Mouse (Mus musculus) hindbrain, embryonic 12.5 days (tissue): ENCODE results near the gene Rftn1. TPM values are rescaled to one million over a fixed set of nuclear protein-coding genes. Genes with fewer than 3 reads are reported as not detected.
"Not testable (repeated sequence)": the region's sequence is repeated elsewhere in the genome, so short reads cannot be mapped to it uniquely, and the experiment has no call there.

Source experiments
- ATAC-seq: fragments of 200-750 bp; cut with Nextera tagmentation; 2 replicates; pipeline ENCODE4 v1.8.0; 2017; ENCODE audit warnings: moderate TSS enrichment; ENCODE audit not compliant: low FRiP score
- H3K27ac ChIP-seq: fragments of 300-500 bp; sonication (generic); 2 replicates; pipeline ENCODE4 v1.5.1; 2016; ENCODE audit warnings: mild to moderate bottlenecking
- H3K27me3 ChIP-seq: fragments of 300-500 bp; sonication (generic); 2 replicates; pipeline ENCODE4 v1.6.1; 2016; ENCODE audit warnings: mild to moderate bottlenecking
- H3K36me3 ChIP-seq: fragments of 300-500 bp; sonication (generic); 2 replicates; pipeline ENCODE4 v1.6.1; 2016; ENCODE audit warnings: mild to moderate bottlenecking
- H3K4me1 ChIP-seq: fragments of 300-500 bp; sonication (generic); 2 replicates; pipeline ENCODE4 v1.6.1; 2016
- H3K4me2 ChIP-seq: fragments of 300-500 bp; sonication (generic); replicated peaks from 2 replicates; pipeline ENCODE4 v1.6.1; 2016; ENCODE audit warnings: mild to moderate bottlenecking
- H3K4me3 ChIP-seq: fragments of 300-500 bp; sonication (generic); 2 replicates; pipeline ENCODE4 v1.5.1; 2016; ENCODE audit warnings: mild to moderate bottlenecking
- H3K9ac ChIP-seq: fragments of 300-500 bp; sonication (generic); 2 replicates; pipeline ENCODE4 v1.6.1; 2016; ENCODE audit warnings: mild to moderate bottlenecking, moderate library complexity
- H3K9me3 ChIP-seq: fragments of 300-500 bp; sonication (generic); replicated peaks from 2 replicates; pipeline ENCODE4 v1.6.1; 2016; ENCODE audit warnings: mild to moderate bottlenecking
- WGBS: fragments of 180-500 bp; shearing (Covaris S2); methylation state at CpG from one replicate; pipeline ENCODE4 v1.1.7; 2016; 5-methylcytosine and 5-hydroxymethylcytosine counted together
- polyA plus RNA-seq: library from polyadenylated mRNA; unstranded; fragments of >200 nt; fragmentation: Nextera tagmentation; extraction: Ambion mirVana; gene quantifications from 2 replicates; pipeline ENCODE4 v1.2.1, GENCODE M21; 2016

The Rftn1 gene
- polyA plus RNA-seq, 1 experiment from 2014 or later: 8.3 TPM

GRCm38 (mm10) chr17:50217978-50218377 lies 27.5 kb upstream of the Rftn1 start:
- no peaks in the 10 kb centered on the region for H3K9me3 ChIP-seq
- no peaks in the 10 kb centered on the region for H3K27me3 ChIP-seq
- 75% methylated on average over 4 of the region's 4 CpGs for WGBS
- H3K9ac ChIP-seq: no peak overlapping the region
- no peaks in the 10 kb centered on the region for H3K36me3 ChIP-seq
- no peak overlapping the region for H3K27ac ChIP-seq
- H3K4me3 ChIP-seq: no peak overlapping the region
- no peaks in the 10 kb centered on the region for H3K4me1 ChIP-seq
- no peak for ATAC-seq
- no peak overlapping the region for H3K4me2 ChIP-seq

- Histone ChIP-seq H3K36me3 (no peaks in the 10 kb centered on the region), H3K4me2 (no peak overlapping the region), H3K4me3 (no peak overlapping the region), H3K4me1 (no peaks in the 10 kb centered on the region), H3K9ac (no peak overlapping the region), H3K9me3 (no peaks in the 10 kb centered on the region), H3K27me3 (no peaks in the 10 kb centered on the region), H3K27ac (no peak overlapping the region)
- WGBS: 91% methylated on average over 6 of the region's 6 CpGs
- no peak for ATAC-seq
These were observed 24.6 kb upstream of the Rftn1 start for GRCm38 (mm10) chr17:50215104-50215503.

GRCm38 (mm10) chr17:50213117-50213516 lies 22.6 kb upstream of the Rftn1 start:
- WGBS: 83% methylated on average over 4 of the region's 4 CpGs
- Histone ChIP-seq H3K9ac (no peak overlapping the region), H3K4me3 (no peak overlapping the region), H3K9me3 (no peaks in the 10 kb centered on the region), H3K4me2 (no peak overlapping the region), H3K36me3 (no peaks in the 10 kb centered on the region), H3K4me1 (no peaks in the 10 kb centered on the region), H3K27me3 (no peaks in the 10 kb centered on the region), H3K27ac (no peak overlapping the region)
- ATAC-seq: no peak

- H3K9ac ChIP-seq: no peak overlapping the region
- no peak for ATAC-seq
These were observed 21.3 kb upstream of the Rftn1 start for GRCm38 (mm10) chr17:50211816-50212215.

GRCm38 (mm10) chr17:50209831-50210230 lies 19.4 kb upstream of the Rftn1 start:
- Histone ChIP-seq H3K4me3 (no peak overlapping the region), H3K4me1 (no peaks in the 10 kb centered on the region), H3K36me3 (no peaks in the 10 kb centered on the region), H3K27me3 (no peaks in the 10 kb centered on the region), H3K9me3 (no peaks in the 10 kb centered on the region), H3K4me2 (no peak overlapping the region), H3K9ac (no peak overlapping the region), H3K27ac (no peak overlapping the region)
- WGBS: 90% methylated on average over 6 of the region's 6 CpGs
- ATAC-seq: no peak

More at GRCm38 (mm10) chr17:50211816-50212215, 21.3 kb upstream of the Rftn1 start:
- H3K9me3 ChIP-seq: no peaks in the 10 kb centered on the region
- no peak overlapping the region for H3K4me2 ChIP-seq
- no peaks in the 10 kb centered on the region for H3K36me3 ChIP-seq
- no peaks in the 10 kb centered on the region for H3K4me1 ChIP-seq
- no peaks in the 10 kb centered on the region for H3K27me3 ChIP-seq
- no peak overlapping the region for H3K4me3 ChIP-seq
- no peak overlapping the region for H3K27ac ChIP-seq
- WGBS: 92% methylated on average over 7 of the region's 7 CpGs

- no peak overlapping the region for H3K27ac ChIP-seq
- no peak for ATAC-seq
- H3K27me3 ChIP-seq: no peaks in the 10 kb centered on the region
- H3K4me2 ChIP-seq: no peak overlapping the region
- no peaks in the 10 kb centered on the region for H3K36me3 ChIP-seq
- WGBS: 85% methylated on average over 7 of the region's 7 CpGs
- no peaks in the 10 kb centered on the region for H3K9me3 ChIP-seq
- no peaks in the 10 kb centered on the region for H3K4me1 ChIP-seq
- H3K9ac ChIP-seq: no peak overlapping the region
- no peak overlapping the region for H3K4me3 ChIP-seq
These were observed 17.9 kb upstream of the Rftn1 start for GRCm38 (mm10) chr17:50208137-50209045.

- not testable (repeated sequence) for H3K27ac ChIP-seq, H3K9ac ChIP-seq, H3K4me1 ChIP-seq, H3K4me3 ChIP-seq, ATAC-seq, H3K27me3 ChIP-seq, H3K36me3 ChIP-seq, H3K9me3 ChIP-seq, H3K4me2 ChIP-seq
- 100% methylated on average over 1 of the region's 1 CpGs for WGBS
These were observed 15.8 kb upstream of the Rftn1 start for GRCm38 (mm10) chr17:50206262-50206661.

- 86% methylated on average over 2 of the region's 2 CpGs for whole genome bisulfite sequencing
- ATAC-seq, H3K36me3 ChIP-seq: not testable (repeated sequence)
These were observed 15.4 kb upstream of the Rftn1 start for GRCm38 (mm10) chr17:50205840-50206239.

GRCm38 (mm10) chr17:50205152-50205782 lies 14.8 kb upstream of the Rftn1 start:
- no peak overlapping the region for H3K4me2 ChIP-seq
- no peaks in the 10 kb centered on the region for H3K36me3 ChIP-seq
- no peak for ATAC-seq
- WGBS: 85% methylated on average over 1 of the region's 1 CpGs
- no peak overlapping the region for H3K27ac ChIP-seq
- no peak overlapping the region for H3K9ac ChIP-seq
- no peaks in the 10 kb centered on the region for H3K9me3 ChIP-seq
- H3K4me3 ChIP-seq: no peak overlapping the region
- H3K4me1 ChIP-seq: no peaks in the 10 kb centered on the region
- H3K27me3 ChIP-seq: no peaks in the 10 kb centered on the region

More at GRCm38 (mm10) chr17:50205840-50206239, 15.4 kb upstream of the Rftn1 start:
- not testable (repeated sequence) for H3K4me1 ChIP-seq, H3K4me3 ChIP-seq, H3K27ac ChIP-seq, H3K9ac ChIP-seq, H3K9me3 ChIP-seq, H3K27me3 ChIP-seq, H3K4me2 ChIP-seq

GRCm38 (mm10) chr17:50201828-50202445 lies 11.5 kb upstream of the Rftn1 start:
- 86% methylated on average over 12 of the region's 12 CpGs for whole genome bisulfite sequencing
- ATAC-seq: no peak
- Histone ChIP-seq H3K9me3 (no peaks in the 10 kb centered on the region), H3K4me2 (no peak overlapping the region), H3K9ac (no peak overlapping the region), H3K4me1 (no peaks in the 10 kb centered on the region), H3K27ac (no peak overlapping the region), H3K36me3 (no peaks in the 10 kb centered on the region), H3K27me3 (no peaks in the 10 kb centered on the region), H3K4me3 (no peak overlapping the region)

- Histone ChIP-seq H3K4me2 (no peak overlapping the region), H3K9me3 (no peaks in the 10 kb centered on the region), H3K36me3 (no peaks in the 10 kb centered on the region), H3K27ac (no peak overlapping the region), H3K9ac (no peak overlapping the region), H3K4me1 (no peaks in the 10 kb centered on the region), H3K4me3 (no peak overlapping the region), H3K27me3 (peaks cover 8% of the 10 kb centered on the region)
- ATAC-seq: no peak
- whole genome bisulfite sequencing: 76% methylated on average over 8 of the region's 8 CpGs
These were observed 8.8 kb upstream of the Rftn1 start for GRCm38 (mm10) chr17:50199075-50199850.

- Histone ChIP-seq H3K9me3 (no peaks in the 10 kb centered on the region), H3K4me1 (peaks cover 8% of the 10 kb centered on the region), H3K27me3 (peaks cover 16% of the 10 kb centered on the region), H3K27ac (no peak overlapping the region), H3K4me3 (no peak overlapping the region), H3K9ac (no peak overlapping the region), H3K36me3 (no peaks in the 10 kb centered on the region), H3K4me2 (no peak overlapping the region)
- 82% methylated on average over 4 of the region's 4 CpGs for WGBS
- ATAC-seq: no peak
These were observed 7.1 kb upstream of the Rftn1 start for GRCm38 (mm10) chr17:50197572-50197971.
